Mouse (Mus musculus): ENCODE data around the gene Tamm41. TPM values are rescaled to one million over a fixed set of nuclear protein-coding genes. Genes with fewer than 3 reads are reported as not detected.
A peak's percentile ranks its signal among the peaks of the same experiment; 100 is the strongest.

Tamm41 gene
- polyA plus RNA-seq, 1 experiment from 2014 or later: 17.5 TPM

GRCm38 (mm10) chr6:115007728-115008127, 29.9 kb downstream of the Tamm41 start:
- Histone ChIP-seq H3K36me3 (ENCODE audit: control insufficient read depth, insufficient read depth) (0 out of 2 replicates have a peak, but pooled peaks cover 4% of the 10 kb centered on the region), H3K27me3 (ENCODE audit: control insufficient read depth, insufficient read depth, low read depth, low read length) (no peaks in the 10 kb centered on the region), H3K9ac (ENCODE audit: low read depth, low read length) (no peak overlapping the region), H3K9me3 (replicated peaks; ENCODE audit: control insufficient read depth, low read length) (no peaks in the 10 kb centered on the region), H3K4me2 (ENCODE audit: low read depth, low read length) (no peak overlapping the region), H3K4me3 (ENCODE audit: low read depth, low read length) (no peak overlapping the region), H3K4me1 (ENCODE audit: control insufficient read depth, low read depth, low read length) (no peaks in the 10 kb centered on the region), H3K27ac (ENCODE audit: low read length) (no peak overlapping the region)
- ATAC-seq (ENCODE audit: low read depth): no peak
- 29% methylated on average over 5 of the region's 5 CpGs for WGBS (ENCODE audit: insufficient replicate concordance)

GRCm38 (mm10) chr6:115006948-115007347, 30.7 kb downstream of the Tamm41 start:
- Histone ChIP-seq H3K27me3 (ENCODE audit: control insufficient read depth, insufficient read depth, low read depth, low read length) (no peaks in the 10 kb centered on the region), H3K4me1 (ENCODE audit: control insufficient read depth, low read depth, low read length) (no peaks in the 10 kb centered on the region), H3K27ac (ENCODE audit: low read length) (no peak overlapping the region), H3K4me3 (ENCODE audit: low read depth, low read length) (no peak overlapping the region), H3K9me3 (replicated peaks; ENCODE audit: control insufficient read depth, low read length) (no peaks in the 10 kb centered on the region), H3K9ac (ENCODE audit: low read depth, low read length) (no peak overlapping the region), H3K36me3 (ENCODE audit: control insufficient read depth, insufficient read depth) (0 out of 2 replicates have a peak, but pooled peaks cover 4% of the 10 kb centered on the region), H3K4me2 (ENCODE audit: low read depth, low read length) (no peak overlapping the region)
- 68% methylated on average over 6 of the region's 6 CpGs for WGBS (ENCODE audit: insufficient replicate concordance)
- peak; percentile 32; the same call in 1 of the 2 replicates for ATAC-seq (ENCODE audit: low read depth)

GRCm38 (mm10) chr6:115006065-115006464, 31.6 kb downstream of the Tamm41 start:
- H3K9ac ChIP-seq (ENCODE audit: low read depth, low read length): no peak overlapping the region
- H3K27me3 ChIP-seq (ENCODE audit: control insufficient read depth, insufficient read depth, low read depth, low read length): no peaks in the 10 kb centered on the region
- H3K9me3 ChIP-seq (replicated peaks; ENCODE audit: control insufficient read depth, low read length): no peaks in the 10 kb centered on the region
- no peak overlapping the region for H3K4me2 ChIP-seq (ENCODE audit: low read depth, low read length)
- no peaks in the 10 kb centered on the region for H3K4me1 ChIP-seq (ENCODE audit: control insufficient read depth, low read depth, low read length)
- WGBS (ENCODE audit: insufficient replicate concordance): 56% methylated on average over 3 of the region's 3 CpGs
- no peaks in the 10 kb centered on the region for H3K36me3 ChIP-seq (ENCODE audit: control insufficient read depth, insufficient read depth)
- no peak for ATAC-seq (ENCODE audit: low read depth)
- H3K27ac ChIP-seq (ENCODE audit: low read length): no peak overlapping the region
- H3K4me3 ChIP-seq (ENCODE audit: low read depth, low read length): no peak overlapping the region

- Histone ChIP-seq H3K27me3 (ENCODE audit: control insufficient read depth, insufficient read depth, low read depth, low read length) (no peaks in the 10 kb centered on the region), H3K4me1 (ENCODE audit: control insufficient read depth, low read depth, low read length) (no peaks in the 10 kb centered on the region), H3K9ac (ENCODE audit: low read depth, low read length) (no peak overlapping the region), H3K4me2 (ENCODE audit: low read depth, low read length) (no peak overlapping the region), H3K36me3 (ENCODE audit: control insufficient read depth, insufficient read depth) (no peaks in the 10 kb centered on the region), H3K9me3 (replicated peaks; ENCODE audit: control insufficient read depth, low read length) (no peaks in the 10 kb centered on the region), H3K27ac (ENCODE audit: low read length) (no peak overlapping the region), H3K4me3 (ENCODE audit: low read depth, low read length) (no peak overlapping the region)
- 61% methylated on average over 8 of the region's 8 CpGs for WGBS (ENCODE audit: insufficient replicate concordance)
- ATAC-seq (ENCODE audit: low read depth): no peak
These were observed 32.3 kb downstream of the Tamm41 start for GRCm38 (mm10) chr6:115005351-115005890.

DNA sequence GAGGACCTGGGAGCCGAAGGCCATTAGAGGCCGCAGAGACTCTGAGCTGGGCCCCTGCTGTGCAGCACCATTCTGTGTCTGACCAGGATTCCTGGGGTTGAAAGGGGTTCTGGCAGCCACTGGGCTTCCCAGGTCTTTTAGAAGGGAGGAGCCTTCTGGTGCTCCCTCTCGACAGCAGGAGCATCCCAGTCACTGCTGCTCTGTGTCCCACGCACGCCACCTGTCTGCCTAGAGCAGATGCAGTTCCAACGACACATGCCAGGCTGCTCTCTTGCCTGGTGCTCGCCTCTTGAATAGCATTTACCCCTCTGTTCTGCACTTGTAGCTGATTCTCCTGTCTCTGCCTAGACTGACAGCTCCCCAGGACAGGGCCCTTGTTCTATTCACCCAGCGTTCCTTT, 33.0 kb downstream of the Tamm41 start:
- WGBS (ENCODE audit: insufficient replicate concordance): 76% methylated on average over 8 of the region's 8 CpGs
- H3K9ac ChIP-seq (ENCODE audit: low read depth, low read length): no peak overlapping the region
- H3K9me3 ChIP-seq (replicated peaks; ENCODE audit: control insufficient read depth, low read length): no peaks in the 10 kb centered on the region
- no peaks in the 10 kb centered on the region for H3K27me3 ChIP-seq (ENCODE audit: control insufficient read depth, insufficient read depth, low read depth, low read length)
- H3K4me3 ChIP-seq (ENCODE audit: low read depth, low read length): no peak overlapping the region
- H3K4me2 ChIP-seq (ENCODE audit: low read depth, low read length): no peak overlapping the region
- H3K4me1 ChIP-seq (ENCODE audit: control insufficient read depth, low read depth, low read length): no peaks in the 10 kb centered on the region
- no peak overlapping the region for H3K27ac ChIP-seq (ENCODE audit: low read length)
- no peaks in the 10 kb centered on the region for H3K36me3 ChIP-seq (ENCODE audit: control insufficient read depth, insufficient read depth)
- no peak for ATAC-seq (ENCODE audit: low read depth)

DNA sequence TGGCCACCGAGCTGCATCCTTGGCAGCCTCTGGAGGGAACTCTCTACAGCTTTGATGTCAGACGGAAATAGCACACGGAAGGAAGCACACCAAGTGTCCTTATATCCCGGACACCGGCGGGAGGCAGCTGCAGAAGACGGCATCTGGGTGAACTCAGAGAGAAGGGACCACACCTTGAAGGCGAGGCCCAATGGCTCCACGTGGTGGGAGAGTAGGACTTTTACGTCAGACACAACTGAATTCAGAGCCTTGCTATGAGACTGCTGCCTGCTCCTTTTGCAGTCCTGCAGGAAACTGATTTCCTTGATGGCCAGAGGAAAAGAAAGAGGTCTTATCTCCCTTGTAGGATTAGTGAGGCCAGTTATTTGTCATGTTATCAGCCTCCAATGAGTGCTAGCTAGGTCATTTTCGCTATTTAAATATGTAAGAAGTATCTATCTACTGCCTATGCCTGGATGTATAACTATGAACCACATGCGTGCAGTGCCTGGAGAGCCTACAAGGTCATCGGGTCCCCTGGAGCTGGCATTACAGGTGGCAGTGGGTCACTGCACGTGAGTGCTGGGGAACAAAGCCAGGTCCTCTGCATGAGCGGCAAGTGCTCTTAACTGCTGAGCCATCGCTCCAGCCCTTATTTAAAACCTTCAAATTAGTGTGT, 39.2 kb downstream of the Tamm41 start:
- Histone ChIP-seq H3K27me3 (ENCODE audit: control insufficient read depth, insufficient read depth, low read depth, low read length) (no peaks in the 10 kb centered on the region), H3K36me3 (ENCODE audit: control insufficient read depth, insufficient read depth) (no peaks in the 10 kb centered on the region), H3K4me3 (ENCODE audit: low read depth, low read length) (no peak overlapping the region), H3K9me3 (replicated peaks; ENCODE audit: control insufficient read depth, low read length) (no peaks in the 10 kb centered on the region), H3K4me1 (ENCODE audit: control insufficient read depth, low read depth, low read length) (no peaks in the 10 kb centered on the region), H3K4me2 (ENCODE audit: low read depth, low read length) (no peak overlapping the region), H3K9ac (ENCODE audit: low read depth, low read length) (no peak overlapping the region), H3K27ac (ENCODE audit: low read length) (no peak overlapping the region)
- ATAC-seq (ENCODE audit: low read depth): no peak
- 69% methylated on average over 16 of the region's 16 CpGs for WGBS (ENCODE audit: insufficient replicate concordance)

GRCm38 (mm10) chr6:114997471-114997870, 40.2 kb downstream of the Tamm41 start:
- H3K4me1 ChIP-seq (ENCODE audit: control insufficient read depth, low read depth, low read length): no peaks in the 10 kb centered on the region
- H3K27ac ChIP-seq (ENCODE audit: low read length): no peak overlapping the region
- no peak overlapping the region for H3K4me2 ChIP-seq (ENCODE audit: low read depth, low read length)
- no peaks in the 10 kb centered on the region for H3K9me3 ChIP-seq (replicated peaks; ENCODE audit: control insufficient read depth, low read length)
- H3K27me3 ChIP-seq (ENCODE audit: control insufficient read depth, insufficient read depth, low read depth, low read length): no peaks in the 10 kb centered on the region
- no peak for ATAC-seq (ENCODE audit: low read depth)
- H3K36me3 ChIP-seq (ENCODE audit: control insufficient read depth, insufficient read depth): no peaks in the 10 kb centered on the region
- no peak overlapping the region for H3K9ac ChIP-seq (ENCODE audit: low read depth, low read length)
- WGBS (ENCODE audit: insufficient replicate concordance): 64% methylated on average over 5 of the region's 5 CpGs
- no peak overlapping the region for H3K4me3 ChIP-seq (ENCODE audit: low read depth, low read length)

DNA sequence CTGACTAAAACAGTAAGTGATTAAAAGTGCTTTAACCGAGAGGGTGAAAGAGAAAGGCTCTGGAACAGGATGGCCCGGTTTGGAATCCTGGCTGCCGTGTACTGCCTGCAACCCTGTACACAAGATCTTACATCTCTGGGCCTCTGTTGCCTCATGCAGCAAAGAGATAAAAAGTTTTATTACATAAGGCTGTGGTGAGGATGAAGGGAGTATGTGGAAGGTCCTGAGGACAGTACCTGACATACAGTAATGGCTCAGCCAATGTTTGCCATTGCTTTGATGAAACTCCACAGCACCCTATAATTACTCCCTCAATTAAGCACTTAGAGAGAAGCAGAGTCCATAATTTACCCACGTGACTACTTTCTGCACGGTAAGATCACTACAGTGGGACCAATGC, 40.8 kb downstream of the Tamm41 start:
- Histone ChIP-seq H3K4me2 (ENCODE audit: low read depth, low read length) (no peak overlapping the region), H3K27me3 (ENCODE audit: control insufficient read depth, insufficient read depth, low read depth, low read length) (no peaks in the 10 kb centered on the region), H3K9me3 (replicated peaks; ENCODE audit: control insufficient read depth, low read length) (no peaks in the 10 kb centered on the region), H3K4me1 (ENCODE audit: control insufficient read depth, low read depth, low read length) (no peaks in the 10 kb centered on the region), H3K36me3 (ENCODE audit: control insufficient read depth, insufficient read depth) (no peaks in the 10 kb centered on the region), H3K4me3 (ENCODE audit: low read depth, low read length) (no peak overlapping the region), H3K9ac (ENCODE audit: low read depth, low read length) (no peak overlapping the region), H3K27ac (ENCODE audit: low read length) (no peak overlapping the region)
- 61% methylated on average over 5 of the region's 5 CpGs for WGBS (ENCODE audit: insufficient replicate concordance)
- ATAC-seq (ENCODE audit: low read depth): no peak

- H3K27ac ChIP-seq (ENCODE audit: low read length): no peak overlapping the region
- no peaks in the 10 kb centered on the region for H3K9me3 ChIP-seq (replicated peaks; ENCODE audit: control insufficient read depth, low read length)
- 69% methylated on average over 5 of the region's 5 CpGs for WGBS (ENCODE audit: insufficient replicate concordance)
- ATAC-seq (ENCODE audit: low read depth): no peak
- no peaks in the 10 kb centered on the region for H3K36me3 ChIP-seq (ENCODE audit: control insufficient read depth, insufficient read depth)
- H3K4me2 ChIP-seq (ENCODE audit: low read depth, low read length): no peak overlapping the region
- H3K4me3 ChIP-seq (ENCODE audit: low read depth, low read length): no peak overlapping the region
- no peaks in the 10 kb centered on the region for H3K4me1 ChIP-seq (ENCODE audit: control insufficient read depth, low read depth, low read length)
- no peaks in the 10 kb centered on the region for H3K27me3 ChIP-seq (ENCODE audit: control insufficient read depth, insufficient read depth, low read depth, low read length)
- H3K9ac ChIP-seq (ENCODE audit: low read depth, low read length): no peak overlapping the region
These were observed 43.6 kb downstream of the Tamm41 start for GRCm38 (mm10) chr6:114994079-114994478.

Data from liver, embryonic 16.5 days (tissue).